Mouse (Mus musculus): Measurements from ENCODE around the gene Prmt8. TPM values are rescaled to one million over a fixed set of nuclear protein-coding genes. Genes with fewer than 3 reads are reported as not detected.

Prmt8 gene
- polyA plus RNA-seq, 1 experiment from 2014 or later: 30.7 TPM

- ATAC-seq (replicated peaks): no peak
- 73% methylated on average over 8 of the region's 8 CpGs for WGBS
Measured at GRCm38 (mm10) chr6:127641077-127641801, 128.0 kb downstream of the Prmt8 start.

More at GRCm38 (mm10) chr6:127641077-127641801, 128.0 kb downstream of the Prmt8 start:
- Histone ChIP-seq H3K36me3 (replicated peaks) (no peaks in the 10 kb centered on the region), H3K9me3 (no peaks in the 10 kb centered on the region), H3K4me3 (no peak overlapping the region), H3K4me1 (peaks cover 4% of the 10 kb centered on the region; the same call in 1 of the 2 replicates), H3K27ac (no peak overlapping the region), H3K27me3 (replicated peaks) (no peaks in the 10 kb centered on the region), H3K4me2 (no peak overlapping the region), H3K9ac (no peak overlapping the region)

Small RNAs within 50 kb of the gene (microRNA-seq; reads per million reads assigned to microRNA genes)
- gene Mir7233: not detected

Other genes starting within 250 kb of the Prmt8 start
- 0.11 and 0.74 TPM in 2 replicates for gene Cracr2a, start 208.1 kb downstream of the Prmt8 start, polyA plus RNA-seq (2015; fragmentation: Nextera tagmentation; extraction: Ambion mirVana)
- gene Tspan11, start 118.1 kb upstream of the Prmt8 start, polyA plus RNA-seq (2015; fragmentation: Nextera tagmentation; extraction: Ambion mirVana): 4.8 and 6.9 TPM in 2 replicates

All from midbrain, embryonic 15.5 days (tissue).